Mouse (Mus musculus) liver, embryonic 16.5 days (tissue): ENCODE results near the gene Ppm1h. TPM values are rescaled to one million over a fixed set of nuclear protein-coding genes. Genes with fewer than 3 reads are reported as not detected.

Experiments
- ATAC-seq: fragments of 200-750 bp; cut with Nextera tagmentation; 2 replicates; pipeline ENCODE4 v1.8.0; 2017; ENCODE audit warnings: low read depth, mild to moderate bottlenecking, moderate number of reproducible peaks, moderate library complexity
- H3K27ac ChIP-seq: fragments of 300-500 bp; sonication (generic); 2 replicates; pipeline ENCODE4 v1.5.1; 2014; ENCODE audit warnings: mild to moderate bottlenecking, low read length
- H3K27me3 ChIP-seq: fragments of 300-500 bp; sonication (generic); 2 replicates; pipeline ENCODE4 v1.6.1; 2014; ENCODE audit warnings: low read depth, low read length, mixed read lengths; ENCODE audit not compliant: control insufficient read depth, insufficient read depth
- H3K36me3 ChIP-seq: fragments of 300-500 bp; sonication (generic); 2 replicates; pipeline ENCODE4 v1.6.1; 2014; ENCODE audit warnings: mild to moderate bottlenecking; ENCODE audit not compliant: control insufficient read depth, insufficient read depth
- H3K4me1 ChIP-seq: fragments of 300-500 bp; sonication (generic); 2 replicates; pipeline ENCODE4 v1.6.1; 2014; ENCODE audit warnings: low read depth, low read length, mixed read lengths; ENCODE audit not compliant: control insufficient read depth
- H3K4me2 ChIP-seq: fragments of 300-500 bp; sonication (generic); 2 replicates; pipeline ENCODE4 v1.6.1; 2014; ENCODE audit warnings: low read depth, low read length, mixed read lengths
- H3K4me3 ChIP-seq: fragments of 300-500 bp; sonication (generic); 2 replicates; pipeline ENCODE4 v1.5.1; 2014; ENCODE audit warnings: low read depth, mild to moderate bottlenecking, low read length
- H3K9ac ChIP-seq: fragments of 300-500 bp; sonication (generic); 2 replicates; pipeline ENCODE4 v1.6.1; 2014; ENCODE audit warnings: low read depth, low read length
- H3K9me3 ChIP-seq: fragments of 300-500 bp; sonication (generic); replicated peaks from 2 replicates; pipeline ENCODE4 v1.6.1; 2016; ENCODE audit warnings: low read length; ENCODE audit not compliant: control insufficient read depth
- WGBS: fragments of 180-500 bp; shearing (Covaris S2); extraction: QIAGEN DNeasy Blood & Tissue Kit; methylation state at CpG from one replicate; pipeline ENCODE4 v1.1.7; 2014; ENCODE audit not compliant: insufficient replicate concordance; 5-methylcytosine and 5-hydroxymethylcytosine counted together
- polyA plus RNA-seq: library from polyadenylated mRNA; unstranded; fragments of >200 nt; fragmentation: Nextera tagmentation; extraction: Ambion mirVana; gene quantifications from 2 replicates; pipeline ENCODE4 v1.2.1, GENCODE M21; 2015

Ppm1h gene
- polyA plus RNA-seq, 1 experiment from 2014 or later: 2.7 TPM

DNA sequence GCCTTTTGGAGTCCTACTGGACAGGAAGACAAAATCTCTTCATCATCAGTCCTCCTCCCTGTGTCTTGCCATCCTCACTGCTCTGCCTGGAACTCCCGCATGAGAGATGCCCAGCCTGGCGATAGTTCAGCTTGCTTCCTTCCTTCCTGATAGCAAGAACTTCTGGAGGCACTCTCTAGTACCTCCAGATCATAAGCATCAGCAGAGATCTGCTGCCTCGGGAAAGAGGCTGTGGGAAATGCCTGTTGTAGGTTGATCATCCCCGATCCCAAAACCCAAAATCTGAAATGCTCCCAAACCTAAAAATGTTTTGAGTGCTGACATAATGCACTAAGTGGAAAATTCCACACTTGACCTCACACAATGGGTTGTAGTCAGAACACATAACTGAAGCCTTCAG lies 198.4 kb downstream of the Ppm1h start:
- no peaks in the 10 kb centered on the region for H3K9me3 ChIP-seq
- no peak overlapping the region for H3K9ac ChIP-seq
- H3K4me2 ChIP-seq: no peak overlapping the region
- no peak overlapping the region for H3K27ac ChIP-seq
- no peak overlapping the region for H3K4me3 ChIP-seq
- no peaks in the 10 kb centered on the region for H3K27me3 ChIP-seq
- H3K36me3 ChIP-seq: no peaks in the 10 kb centered on the region
- no peaks in the 10 kb centered on the region for H3K4me1 ChIP-seq
- no peak for ATAC-seq
- WGBS: 50% methylated on average over 4 of the region's 4 CpGs

DNA sequence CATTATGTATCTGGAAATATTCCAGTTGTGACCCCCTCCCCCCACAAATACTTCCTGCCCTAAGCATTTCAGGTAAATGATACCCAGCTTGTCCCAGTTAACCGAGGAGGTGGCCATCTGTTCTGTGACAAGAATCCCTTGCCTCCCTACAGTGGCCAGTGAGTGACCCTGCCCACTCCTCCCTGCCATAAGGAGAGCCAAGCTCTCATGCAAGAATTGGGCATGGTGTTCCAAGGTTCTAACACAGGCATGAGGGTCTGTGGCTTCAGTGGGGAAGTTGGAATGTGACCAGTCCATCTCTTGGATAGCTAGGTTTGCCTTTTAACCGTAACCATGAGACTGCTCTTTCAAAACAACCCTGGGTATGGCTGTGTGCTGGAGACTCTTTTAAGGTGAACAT lies 198.9 kb downstream of the Ppm1h start:
- WGBS: 60% methylated on average over 2 of the region's 2 CpGs

DNA sequence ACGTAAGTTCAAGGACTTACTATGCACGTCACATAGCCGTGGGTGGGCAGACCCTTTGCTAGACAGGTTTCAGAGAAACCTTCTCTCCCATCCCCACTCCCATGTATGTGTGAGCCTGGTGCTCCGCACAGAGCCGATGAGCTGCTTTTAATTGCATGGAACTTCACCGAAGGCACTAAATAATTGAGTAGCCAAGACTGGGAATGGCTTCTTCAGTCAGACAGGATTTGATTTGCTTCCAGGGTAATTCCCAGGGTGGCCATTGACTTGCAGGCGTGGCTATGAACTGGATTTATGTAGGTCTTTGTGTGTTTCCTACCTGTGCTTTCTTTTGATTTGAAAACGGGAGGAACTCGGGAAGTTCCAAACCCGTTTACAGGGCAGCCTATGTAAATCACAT lies 202.9 kb downstream of the Ppm1h start:
- no peak overlapping the region for H3K4me2 ChIP-seq
- H3K36me3 ChIP-seq: no peaks in the 10 kb centered on the region
- WGBS: 74% methylated on average over 10 of the region's 10 CpGs
- no peak overlapping the region for H3K9ac ChIP-seq
- H3K4me1 ChIP-seq: peaks cover 2% of the 10 kb centered on the region; the same call in 1 of the 2 replicates
- H3K27me3 ChIP-seq: no peaks in the 10 kb centered on the region
- H3K4me3 ChIP-seq: no peak overlapping the region
- no peaks in the 10 kb centered on the region for H3K9me3 ChIP-seq
- ATAC-seq: no peak
- H3K27ac ChIP-seq: no peak overlapping the region

More for the DNA sequence above, 198.9 kb downstream of the Ppm1h start:
- Histone ChIP-seq H3K27ac (no peak overlapping the region), H3K27me3 (no peaks in the 10 kb centered on the region), H3K4me3 (no peak overlapping the region), H3K4me2 (no peak overlapping the region), H3K36me3 (no peaks in the 10 kb centered on the region), H3K9ac (no peak overlapping the region), H3K4me1 (no peaks in the 10 kb centered on the region), H3K9me3 (no peaks in the 10 kb centered on the region)
- no peak for ATAC-seq

DNA sequence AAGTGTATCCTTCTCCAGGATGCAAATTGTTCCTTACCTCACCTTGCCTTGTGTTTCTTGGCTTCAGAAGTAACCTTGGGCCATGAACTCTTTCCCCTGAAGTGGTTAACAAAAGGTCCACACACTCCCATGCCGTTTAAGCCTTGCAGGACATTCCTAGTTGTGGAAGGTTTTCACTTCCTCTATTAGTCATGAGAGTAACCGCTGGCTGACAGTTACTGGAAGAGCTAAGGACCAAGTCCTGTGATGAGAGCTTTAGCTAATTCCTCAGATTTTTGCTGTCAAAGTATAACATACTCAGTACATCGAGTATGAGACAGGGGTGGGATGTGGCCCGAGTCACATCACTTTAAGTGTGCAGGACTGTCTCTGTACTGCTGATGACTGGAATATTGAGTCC lies 204.1 kb downstream of the Ppm1h start:
- H3K4me1 ChIP-seq: peaks cover 3% of the 10 kb centered on the region; the same call in 1 of the 2 replicates
- no peak overlapping the region for H3K27ac ChIP-seq
- H3K36me3 ChIP-seq: no peaks in the 10 kb centered on the region
- H3K9ac ChIP-seq: no peak overlapping the region
- H3K4me3 ChIP-seq: no peak overlapping the region
- H3K27me3 ChIP-seq: no peaks in the 10 kb centered on the region
- 21% methylated on average over 4 of the region's 4 CpGs for WGBS
- H3K4me2 ChIP-seq: no peak overlapping the region
- H3K9me3 ChIP-seq: no peaks in the 10 kb centered on the region
- no peak for ATAC-seq

DNA sequence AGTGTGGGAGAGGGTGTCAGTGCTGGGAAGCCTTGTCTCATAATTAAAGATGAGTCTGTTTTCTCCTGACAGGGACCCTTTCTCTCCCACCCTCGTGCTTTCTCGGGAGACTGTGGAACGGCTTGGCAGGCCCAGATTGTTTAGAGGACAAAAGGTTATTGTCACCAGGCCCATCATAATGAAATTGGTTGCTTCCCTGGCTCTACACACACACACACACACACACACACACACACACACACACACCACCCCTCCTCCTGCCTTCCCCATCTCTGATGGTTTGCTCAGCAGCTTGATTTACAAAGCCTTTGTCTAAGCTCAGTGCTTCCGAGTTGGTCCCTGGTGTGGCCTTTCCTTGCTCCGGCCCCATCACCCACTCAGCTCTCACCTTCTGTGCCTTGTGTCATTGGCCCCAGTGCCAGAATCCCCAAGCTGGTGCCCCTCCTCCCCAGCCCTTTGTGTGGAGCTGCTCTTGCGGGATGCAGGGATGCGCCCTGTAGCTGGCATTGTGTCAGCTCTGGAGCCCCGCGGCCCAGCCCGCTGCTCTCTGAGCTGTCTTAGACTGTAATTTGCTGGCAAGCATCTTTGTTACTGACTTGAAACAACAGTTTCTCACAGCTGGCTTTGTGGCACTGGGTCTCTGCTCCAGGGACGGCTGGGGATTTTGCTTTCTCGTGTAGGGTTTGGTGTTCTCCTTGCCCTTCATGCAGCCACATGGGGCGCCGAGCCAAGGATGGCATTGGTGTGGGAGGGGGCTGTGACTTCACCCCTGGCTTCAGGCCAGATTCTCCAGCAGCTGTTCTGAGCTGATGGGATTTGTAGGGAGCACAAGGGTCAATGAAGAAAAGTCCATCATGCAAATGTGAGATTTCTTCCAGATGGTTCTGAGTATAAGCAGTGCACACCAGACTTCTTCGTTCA lies 205.5 kb downstream of the Ppm1h start:
- Histone ChIP-seq H3K27ac (no peak overlapping the region), H3K9ac (no peak overlapping the region), H3K4me1 (peaks cover 3% of the 10 kb centered on the region; the same call in 1 of the 2 replicates), H3K36me3 (no peaks in the 10 kb centered on the region), H3K4me2 (no peak overlapping the region), H3K4me3 (no peak overlapping the region), H3K27me3 (no peaks in the 10 kb centered on the region), H3K9me3 (no peaks in the 10 kb centered on the region)
- WGBS: 64% methylated on average over 15 of the region's 15 CpGs
- ATAC-seq: no peak

DNA sequence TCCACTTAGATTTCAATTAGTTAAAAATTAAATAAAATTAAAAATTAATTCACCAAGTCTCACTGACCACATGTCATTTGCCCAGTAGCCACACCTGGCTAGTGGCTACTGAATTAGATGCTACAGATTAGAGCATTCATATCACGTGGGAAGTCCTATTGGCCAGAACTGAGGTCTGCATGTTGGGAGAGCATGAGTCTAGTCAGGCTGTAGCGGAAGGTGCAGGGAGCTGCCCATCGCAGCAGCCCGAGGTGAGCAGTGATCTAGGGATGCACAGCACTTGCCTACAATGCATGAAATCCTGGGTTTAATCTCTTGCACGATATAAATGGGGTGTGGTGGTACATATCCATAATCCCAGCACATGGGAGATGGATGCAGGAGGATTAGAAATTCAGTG lies 206.7 kb downstream of the Ppm1h start:
- H3K4me1 ChIP-seq: peaks cover 3% of the 10 kb centered on the region; the same call in 1 of the 2 replicates
- H3K9ac ChIP-seq: no peak overlapping the region
- H3K4me3 ChIP-seq: no peak overlapping the region
- no peaks in the 10 kb centered on the region for H3K9me3 ChIP-seq
- ATAC-seq: no peak
- H3K36me3 ChIP-seq: no peaks in the 10 kb centered on the region
- H3K4me2 ChIP-seq: no peak overlapping the region
- no peak overlapping the region for H3K27ac ChIP-seq
- WGBS: 77% methylated on average over 5 of the region's 5 CpGs
- no peaks in the 10 kb centered on the region for H3K27me3 ChIP-seq

DNA sequence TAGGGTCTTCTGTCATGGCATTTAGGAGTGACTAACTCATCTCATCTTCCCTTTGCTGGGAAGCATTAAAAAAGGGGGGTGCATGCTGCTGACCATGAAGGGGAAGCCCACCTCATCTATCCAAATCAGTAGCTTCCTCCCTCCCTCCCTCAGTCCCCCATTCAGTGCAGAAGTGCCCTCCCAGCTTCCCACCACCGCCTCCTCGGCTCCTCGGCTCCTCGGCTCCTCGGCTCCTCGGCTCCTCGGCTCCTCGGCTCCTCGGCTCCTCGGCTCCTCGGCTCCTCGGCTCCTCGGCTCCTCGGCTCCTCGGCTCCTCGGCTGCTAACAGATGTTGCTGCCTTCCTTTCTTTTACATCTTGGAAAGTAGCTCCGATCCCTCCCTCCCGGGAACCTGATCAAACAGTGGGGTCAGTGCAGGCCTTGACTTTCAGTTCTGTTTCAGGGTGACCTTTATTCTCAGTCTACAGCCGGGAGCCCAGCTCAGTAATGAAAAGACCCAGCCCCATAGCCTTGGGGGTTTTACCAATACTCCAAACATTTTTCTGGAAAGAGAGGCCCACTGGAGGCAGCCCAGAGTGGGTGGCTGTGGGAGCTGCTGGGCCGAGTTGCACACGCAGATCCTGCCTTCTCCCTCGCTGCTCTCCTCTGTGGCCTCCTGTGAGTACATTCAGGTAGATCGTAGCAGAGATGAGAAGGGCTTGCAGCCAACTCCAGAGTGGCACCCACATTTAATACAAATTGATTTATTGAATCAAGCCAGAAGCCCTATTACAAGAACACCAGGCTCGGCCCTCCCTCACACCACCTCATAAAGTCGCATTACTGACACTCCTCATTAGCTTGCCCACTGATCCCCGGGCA lies 207.7 kb downstream of the Ppm1h start:
- H3K36me3 ChIP-seq: no peaks in the 10 kb centered on the region
- H3K27ac ChIP-seq: no peak overlapping the region
- H3K27me3 ChIP-seq: no peaks in the 10 kb centered on the region
- WGBS: 24% methylated on average over 24 of the region's 26 CpGs
- no peaks in the 10 kb centered on the region for H3K9me3 ChIP-seq
- peaks cover 3% of the 10 kb centered on the region; the same call in 1 of the 2 replicates for H3K4me1 ChIP-seq
- H3K4me3 ChIP-seq: peak overlapping the region; percentile 20; the same call in 1 of the 2 replicates
- ATAC-seq: no peak
- H3K4me2 ChIP-seq: peak overlapping the region; percentile 38
- H3K9ac ChIP-seq: 0 out of 2 replicates have a peak overlapping the region, but pooled peaks have one; percentile 40

DNA sequence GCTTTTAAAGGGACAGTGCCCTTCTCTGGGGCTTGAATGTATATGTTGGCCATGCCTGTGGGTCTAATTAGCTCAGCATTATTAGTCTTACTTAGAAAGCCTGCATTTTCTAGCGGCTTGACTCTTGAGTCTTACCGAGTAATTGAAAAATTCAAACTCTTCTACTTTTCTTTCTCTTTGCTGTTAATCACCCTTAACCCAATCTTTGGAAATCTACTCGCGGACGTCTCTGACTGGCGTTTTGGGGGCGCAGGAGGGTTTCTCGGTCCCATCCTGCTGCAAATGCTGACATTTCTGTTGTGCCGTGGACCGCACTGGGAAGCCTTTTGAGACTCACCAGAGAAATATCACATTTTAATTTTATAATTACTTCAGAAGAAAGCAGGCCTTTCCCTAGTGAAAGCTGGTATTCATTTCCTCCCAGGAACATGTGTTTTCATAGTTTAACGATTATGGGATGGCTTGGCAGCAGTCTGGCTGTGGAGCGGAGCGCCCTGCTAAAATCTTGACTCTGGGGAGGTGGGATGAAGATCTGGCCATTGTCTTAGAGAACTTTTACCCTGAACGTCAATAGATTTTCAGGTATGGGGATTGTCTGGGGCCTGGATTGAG lies 208.5 kb downstream of the Ppm1h start:
- WGBS: 70% methylated on average over 14 of the region's 14 CpGs
- no peaks in the 10 kb centered on the region for H3K27me3 ChIP-seq
- H3K4me2 ChIP-seq: no peak overlapping the region
- H3K9ac ChIP-seq: no peak overlapping the region
- no peak overlapping the region for H3K27ac ChIP-seq
- ATAC-seq: no peak
- H3K4me1 ChIP-seq: peaks cover 3% of the 10 kb centered on the region; the same call in 1 of the 2 replicates
- H3K9me3 ChIP-seq: no peaks in the 10 kb centered on the region
- H3K36me3 ChIP-seq: no peaks in the 10 kb centered on the region
- no peak overlapping the region for H3K4me3 ChIP-seq
